Mouse (Mus musculus): ENCODE measurements around the gene Cth.

DNA sequence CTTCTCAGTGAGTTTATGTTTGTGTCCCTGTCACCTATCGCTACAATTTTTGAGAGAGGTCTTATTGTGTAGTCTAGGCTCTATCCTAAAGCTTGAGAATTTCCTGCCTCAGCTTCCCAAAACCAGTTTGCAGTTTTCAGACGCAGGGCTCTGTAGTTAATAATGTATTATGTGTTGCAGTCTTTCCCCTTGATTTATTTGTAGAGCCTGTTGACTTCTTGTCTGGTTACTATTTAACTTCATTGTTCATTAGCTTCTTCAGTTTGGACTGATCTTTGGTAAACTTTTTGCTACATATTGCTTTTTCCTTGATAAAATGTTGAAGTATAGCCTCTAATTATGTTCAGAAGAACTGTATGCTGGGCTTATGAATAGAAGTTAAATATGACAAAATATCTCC lies 27.8 kb upstream of the Cth start:
- no peak for TF ChIP-seq CTCF (IDR thresholded peaks at IDR 0.05; ENCODE audit: borderline replicate concordance, extremely low read depth, insufficient read depth, insufficient read length)
- no peak for TF ChIP-seq POLR2A (IDR thresholded peaks at IDR 0.05; ENCODE audit: borderline replicate concordance, extremely low read depth, insufficient read depth, insufficient read length, poor library complexity, severe bottlenecking)
